15 mouse cellular contexts compared by ENCODE assay signal in genomic region chr17:31809894-31810293, GRCm38 (mm10). TPM values are rescaled to one million over a fixed set of nuclear protein-coding genes. Genes with fewer than 3 reads are reported as not detected.
DNase-seq lines count a peak whose midpoint lies in the region; ATAC-seq and TF ChIP-seq lines count a peak whose summit lies in the region.
"Had no signal": no experiment of that assay in that cellular context is flagged by ENCODE, and none has a peak within 500 bp of the region (broad histone marks: within the 10 kb centered on the region; RNA-seq: fewer than 3 reads in every experiment).

No protein-coding gene starts in this region.

- TF ChIP-seq POLR2A in ES-Bruce4 (IDR thresholded peaks at IDR 0.05; ENCODE audit: insufficient read depth, low read length): no peak

- 0 out of 2 replicates have a peak, but pooled peaks have one; percentile 17 for TF ChIP-seq EP300 in ES-Bruce4 (IDR thresholded peaks at IDR 0.05; ENCODE audit: insufficient read depth, low read depth, low read length)

- WGBS in intestine, embryonic 14.5 days: 57% methylated on average over 19 of the region's 19 CpGs
- 65% methylated on average over 19 of the region's 19 CpGs for WGBS in intestine, postnatal 0 days
- WGBS in embryonic facial prominence, embryonic 15.5 days: 27% methylated on average over 19 of the region's 19 CpGs
- WGBS in limb, embryonic 13.5 days: 60% methylated on average over 19 of the region's 19 CpGs

- no peak for TF ChIP-seq CTCF in intestine, postnatal 0 days (IDR thresholded peaks at IDR 0.05; ENCODE audit: low read depth)
- no peak for TF ChIP-seq CTCF in ES-Bruce4 (IDR thresholded peaks at IDR 0.05; ENCODE audit: low read depth, low read length)

- H3K4me1 ChIP-seq in intestine, embryonic 14.5 days (replicated peaks; ENCODE audit: control insufficient read depth, insufficient read depth, low read length): no peaks in the 10 kb centered on the region; the same call in 1 of the 2 replicates
- H3K4me1 ChIP-seq in intestine, postnatal 0 days (replicated peaks; ENCODE audit: control insufficient read depth, insufficient read depth, low read length): no peaks in the 10 kb centered on the region; the same call in 1 of the 2 replicates
- peaks cover 20% of the 10 kb centered on the region for H3K4me1 ChIP-seq in ES-Bruce4 (ENCODE audit: control insufficient read depth, insufficient read depth, low read length)
- peaks cover 25% of the 10 kb centered on the region for H3K4me1 ChIP-seq in embryonic facial prominence, embryonic 15.5 days
- H3K4me1 ChIP-seq in limb, embryonic 13.5 days: peaks cover 15% of the 10 kb centered on the region

- no peaks in the 10 kb centered on the region for H3K27me3 ChIP-seq in intestine, embryonic 14.5 days (replicated peaks; ENCODE audit: control insufficient read depth, insufficient read depth, low read length)
- H3K27me3 ChIP-seq in intestine, postnatal 0 days (replicated peaks; ENCODE audit: control insufficient read depth, insufficient read depth, low read length): no peaks in the 10 kb centered on the region
- no peaks in the 10 kb centered on the region for H3K27me3 ChIP-seq in ES-Bruce4 (ENCODE audit: control insufficient read depth, insufficient read depth, low read length, poor library complexity, severe bottlenecking)
- H3K27me3 ChIP-seq in embryonic facial prominence, embryonic 15.5 days: no peaks in the 10 kb centered on the region
- H3K27me3 ChIP-seq in limb, embryonic 13.5 days: no peaks in the 10 kb centered on the region
- H3K27me3 ChIP-seq: lung, embryonic 15.5 days; Patski had no signal

- H3K9ac ChIP-seq in intestine, embryonic 14.5 days (ENCODE audit: low read length): peak overlapping the region; percentile 23; the same call in 1 of the 2 replicates
- no peak overlapping the region for H3K9ac ChIP-seq in intestine, postnatal 0 days (ENCODE audit: low read depth, low read length)
- no peak overlapping the region for H3K9ac ChIP-seq in ES-Bruce4 (ENCODE audit: low read depth, poor library complexity, severe bottlenecking)
- H3K9ac ChIP-seq in embryonic facial prominence, embryonic 15.5 days: no peak overlapping the region
- peak overlapping the region; percentile 35; the same call in 1 of the 2 replicates for H3K9ac ChIP-seq in limb, embryonic 13.5 days
- H3K9ac ChIP-seq: lung, embryonic 15.5 days had no signal

- no peak for DNase-seq in intestine, embryonic 14.5 days (ENCODE audit: low spot score)
- no peak for DNase-seq in heart, postnatal 14 days
- DNase-seq in adipocyte (ENCODE audit: low spot score): no peak
- DNase-seq in ovary, postnatal 14 days (ENCODE audit: low spot score): no peak
- DNase-seq: cerebellum, postnatal 14 days; heart, adult 11 months; kidney, postnatal 14 days; thymus, postnatal 25 days had no signal

- H3K36me3 ChIP-seq in intestine, embryonic 14.5 days (ENCODE audit: control insufficient read depth, insufficient read depth, low read length): no peaks in the 10 kb centered on the region
- no peaks in the 10 kb centered on the region for H3K36me3 ChIP-seq in intestine, postnatal 0 days (ENCODE audit: control insufficient read depth, insufficient read depth)
- no peaks in the 10 kb centered on the region for H3K36me3 ChIP-seq in ES-Bruce4 (ENCODE audit: control insufficient read depth, insufficient read depth, low read length, poor library complexity, severe bottlenecking)
- H3K36me3 ChIP-seq in embryonic facial prominence, embryonic 15.5 days: no peaks in the 10 kb centered on the region
- H3K36me3 ChIP-seq in limb, embryonic 13.5 days: no peaks in the 10 kb centered on the region
- H3K36me3 ChIP-seq: lung, embryonic 15.5 days had no signal

- no peak for ATAC-seq in intestine, embryonic 14.5 days (replicated peaks; ENCODE audit: low FRiP score, low TSS enrichment, low read depth)
- ATAC-seq in intestine, postnatal 0 days: no peak
- no peak for ATAC-seq in embryonic facial prominence, embryonic 15.5 days (ENCODE audit: insufficient number of reproducible peaks, low FRiP score, low TSS enrichment, low read depth)
- no peak for ATAC-seq in limb, embryonic 13.5 days (ENCODE audit: low FRiP score, low read depth)
- ATAC-seq: Patski had no signal

- H3K4me3 ChIP-seq in intestine, embryonic 14.5 days (ENCODE audit: low read depth, low read length): no peak overlapping the region
- H3K4me3 ChIP-seq in intestine, postnatal 0 days (ENCODE audit: low read depth, low read length): no peak overlapping the region
- peak overlapping the region; percentile 19; the same call in 1 of the 2 replicates for H3K4me3 ChIP-seq in ES-Bruce4 (ENCODE audit: low read depth, low read length)
- H3K4me3 ChIP-seq in embryonic facial prominence, embryonic 15.5 days (replicated peaks): 0 out of 2 replicates have a peak overlapping the region, but pooled peaks have one; percentile 6
- H3K4me3 ChIP-seq in limb, embryonic 13.5 days: no peak overlapping the region
- H3K4me3 ChIP-seq: erythroblast, embryonic 14.5 days; lung, embryonic 15.5 days had no signal

- intact Hi-C loops in heart, postnatal 14 days (cut with DNase I): no loop called here

- H3K27ac ChIP-seq in intestine, embryonic 14.5 days (ENCODE audit: low read depth): no peak overlapping the region
- H3K27ac ChIP-seq in intestine, postnatal 0 days (ENCODE audit: low read depth, low read length): no peak overlapping the region
- H3K27ac ChIP-seq in ES-Bruce4 (ENCODE audit: insufficient read depth, low read length): peak overlapping the region; percentile 94; the same call in 1 of the 2 replicates
- H3K27ac ChIP-seq in embryonic facial prominence, embryonic 15.5 days (replicated peaks): no peak overlapping the region
- H3K27ac ChIP-seq in limb, embryonic 13.5 days: no peak overlapping the region
- H3K27ac ChIP-seq: lung, embryonic 15.5 days had no signal

- H3K9me3 ChIP-seq in intestine, embryonic 14.5 days (ENCODE audit: control insufficient read depth, low read length): no peaks in the 10 kb centered on the region
- H3K9me3 ChIP-seq in intestine, postnatal 0 days (ENCODE audit: control insufficient read depth): no peaks in the 10 kb centered on the region
- no peaks in the 10 kb centered on the region for H3K9me3 ChIP-seq in ES-Bruce4 (replicated peaks; ENCODE audit: control insufficient read depth, insufficient read depth, low read length, poor library complexity, severe bottlenecking)
- no peaks in the 10 kb centered on the region for H3K9me3 ChIP-seq in embryonic facial prominence, embryonic 15.5 days (replicated peaks)
- no peaks in the 10 kb centered on the region for H3K9me3 ChIP-seq in limb, embryonic 13.5 days
- H3K9me3 ChIP-seq: lung, embryonic 15.5 days had no signal

- no peak overlapping the region for H3K4me2 ChIP-seq in intestine, embryonic 14.5 days (ENCODE audit: low read length)
- no peak overlapping the region for H3K4me2 ChIP-seq in intestine, postnatal 0 days (replicated peaks; ENCODE audit: low read depth)
- peak overlapping the region; percentile 15; the same call in 1 of the 2 replicates for H3K4me2 ChIP-seq in embryonic facial prominence, embryonic 15.5 days (replicated peaks)
- no peak overlapping the region for H3K4me2 ChIP-seq in limb, embryonic 13.5 days (replicated peaks)
- H3K4me2 ChIP-seq: lung, embryonic 15.5 days had no signal

RNA-seq across cellular contexts. Expression of gene Sik1, which starts 45.7 kb away (rescaled TPM):
- polyA plus RNA-seq in intestine, embryonic 14.5 days (2014; fragmentation: Nextera tagmentation; extraction: Ambion mirVana): 9.2 and 11.9 TPM in 2 replicates
- 2.9 and 3.8 TPM in 2 replicates for polyA plus RNA-seq in intestine, postnatal 0 days (2015; fragmentation: Nextera tagmentation; extraction: Ambion mirVana)
- polyA plus RNA-seq in ES-Bruce4 (2011; ENCODE audit: insufficient read depth, insufficient read length, low read depth, missing spikeins): 45.1 and 48.4 TPM in 2 replicates
- 33.6 and 35.5 TPM in 2 replicates for polyA plus RNA-seq in embryonic facial prominence, embryonic 15.5 days (2015; fragmentation: Nextera tagmentation; extraction: Ambion mirVana)
- 13.1 and 14.3 TPM in 2 replicates for polyA plus RNA-seq in limb, embryonic 13.5 days (2015; fragmentation: Nextera tagmentation; extraction: Ambion mirVana)
- 10 to 100 TPM; 41.4 to 72.2 TPM for total RNA-seq in heart, postnatal 14 days (2021)

Comparison
In these comparisons a context has a peak if more than half of its experiments do, and no peak if none do; other contexts are left out.
1. H3K9ac ChIP-seq: peak in intestine, embryonic 14.5 days (single experiment) and limb, embryonic 13.5 days (single experiment); none in intestine, postnatal 0 days (single experiment), ES-Bruce4 (single experiment) and embryonic facial prominence, embryonic 15.5 days (single experiment).
2. H3K4me3 ChIP-seq: peak in ES-Bruce4 (single experiment) and embryonic facial prominence, embryonic 15.5 days (single experiment); none in intestine, embryonic 14.5 days (single experiment), intestine, postnatal 0 days (single experiment) and limb, embryonic 13.5 days (single experiment).